Mouse (Mus musculus) natural killer cell, adult 2 months (primary cell): ENCODE measurements at regions not wholly inside any gene's neighbourhood (a gene's known extent, or its start where the extent isn't known, plus 50 kb on each side); places are given as distances from the start of the nearest gene placed in this dataset.

ENCODE experiments used
- DNase-seq, 2 experiments: peaks; one replicate each; pipeline ENCODE4 v3.0.0; 2022; ENCODE audit warnings: low spot score in 2 of 2

GRCm38 (mm10) chr7:117878903-117879302 is 237.1 kb downstream of the Rps15a start:
- no peak for DNase-seq

- DNase-seq: no peak
These were observed 240.7 kb downstream of the Rps15a start for GRCm38 (mm10) chr7:117875241-117875640.

GRCm38 (mm10) chr7:117859419-117859818 is 256.6 kb downstream of the Rps15a start:
- DNase-seq: no peak

- DNase-seq: no peak
These were observed 260.0 kb downstream of the Rps15a start for GRCm38 (mm10) chr7:117855955-117856354.

GRCm38 (mm10) chr7:117853716-117854115 is 262.3 kb downstream of the Rps15a start:
- DNase-seq: no peak

GRCm38 (mm10) chr7:117852866-117853265 is 263.1 kb downstream of the Rps15a start:
- no peak for DNase-seq

- DNase-seq: no peak
These were observed 265.2 kb downstream of the Rps15a start for GRCm38 (mm10) chr7:117850822-117851221.

- DNase-seq: no peak
These were observed 269.9 kb downstream of the Rps15a start for GRCm38 (mm10) chr7:117846041-117846440.

GRCm38 (mm10) chr7:117842780-117843179 is 273.2 kb downstream of the Rps15a start:
- no peak for DNase-seq

- no peak for DNase-seq
These were observed 321.0 kb downstream of the Rps15a start for GRCm38 (mm10) chr7:117795035-117795434.

GRCm38 (mm10) chr7:117793991-117794390 is 322.0 kb downstream of the Rps15a start:
- no peak for DNase-seq

GRCm38 (mm10) chr7:117792456-117792855 is 323.5 kb downstream of the Rps15a start:
- DNase-seq: no peak

GRCm38 (mm10) chr7:117778996-117779395 is 337.0 kb downstream of the Rps15a start:
- DNase-seq: no peak

- no peak for DNase-seq
These were observed 338.1 kb downstream of the Rps15a start for GRCm38 (mm10) chr7:117777921-117778320.

GRCm38 (mm10) chr7:117771836-117772235 is 344.2 kb downstream of the Rps15a start:
- DNase-seq: no peak

GRCm38 (mm10) chr7:117759506-117759905 is 356.5 kb downstream of the Rps15a start:
- no peak for DNase-seq

- DNase-seq: no peak
These were observed 359.0 kb downstream of the Rps15a start for GRCm38 (mm10) chr7:117757033-117757432.

GRCm38 (mm10) chr7:117755830-117756229 is 360.2 kb downstream of the Rps15a start:
- DNase-seq: no peak

- no peak for DNase-seq
These were observed 362.7 kb downstream of the Rps15a start for GRCm38 (mm10) chr7:117753296-117753695.

GRCm38 (mm10) chr7:117752302-117753185 is 363.4 kb downstream of the Rps15a start:
- DNase-seq: no peak

GRCm38 (mm10) chr7:117747991-117748390 is 367.2 kb downstream of the Xylt1 start:
- no peak for DNase-seq

- DNase-seq: no peak
These were observed 365.6 kb downstream of the Xylt1 start for GRCm38 (mm10) chr7:117746393-117746792.

- DNase-seq: no peak
These were observed 358.9 kb downstream of the Xylt1 start for GRCm38 (mm10) chr7:117739706-117740105.

- no peak for DNase-seq
These were observed 354.9 kb downstream of the Xylt1 start for GRCm38 (mm10) chr7:117735699-117736020.
